Mouse (Mus musculus): ENCODE measurements around the gene Tekt3. TPM values are rescaled to one million over a fixed set of nuclear protein-coding genes. Genes with fewer than 3 reads are reported as not detected.
A peak's percentile ranks its signal among the peaks of the same experiment; 100 is the strongest.

Gene Tekt3
- polyA plus RNA-seq, 1 experiment from 2014 or later, result 0.08 TPM

DNA sequence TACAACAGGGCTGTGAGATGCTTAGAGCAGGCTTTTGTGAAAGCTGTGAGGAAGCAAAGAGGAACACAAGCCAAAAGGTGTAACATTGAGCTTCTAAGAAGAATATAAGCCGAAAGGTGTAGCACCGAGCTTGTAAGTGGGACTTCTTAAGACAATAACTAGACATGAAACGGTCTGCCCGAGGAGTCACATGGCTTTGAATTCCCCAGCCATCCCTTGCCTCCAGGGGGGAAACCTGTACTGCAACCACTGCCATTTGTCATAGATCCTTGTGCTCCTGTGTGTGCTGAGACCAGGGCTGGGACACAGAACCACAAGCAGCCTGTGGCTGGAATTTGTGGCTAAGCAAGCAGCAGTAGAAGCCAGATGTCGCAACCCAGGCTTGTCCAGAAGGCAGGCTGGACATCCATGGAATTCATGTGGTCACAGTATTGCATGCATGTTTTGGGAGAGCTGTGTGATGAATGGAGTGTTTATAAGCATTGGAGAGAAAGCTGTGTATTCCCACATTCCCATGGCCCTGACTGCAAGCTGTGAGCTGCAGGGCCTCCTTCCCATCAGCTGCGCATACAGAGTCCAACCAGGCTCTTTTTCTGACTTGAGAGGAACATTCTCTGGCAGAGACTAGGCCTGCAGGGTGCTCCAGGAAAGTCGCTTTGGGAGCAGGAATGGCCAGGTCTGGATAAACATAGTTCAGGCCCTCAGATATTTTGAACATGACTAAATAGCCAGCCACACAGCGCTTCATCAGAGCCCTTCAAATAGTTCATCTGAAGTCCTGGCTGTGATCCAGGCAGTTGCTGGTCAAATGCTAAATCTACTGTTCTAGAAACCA lies 53.6 kb downstream of the Tekt3 start:
- H3K4me2 ChIP-seq (replicated peaks), result no peak overlapping the region
- no peaks in the 10 kb centered on the region for H3K36me3 ChIP-seq
- H3K4me3 ChIP-seq (replicated peaks), result no peak overlapping the region
- ATAC-seq, result peak; percentile 59; the same call in 1 of the 2 replicates
- no peaks in the 10 kb centered on the region for H3K27me3 ChIP-seq (replicated peaks)
- no peak overlapping the region for H3K9ac ChIP-seq
- 67% methylated on average over 8 of the region's 8 CpGs for WGBS
- peaks cover 3% of the 10 kb centered on the region; the same call in 1 of the 2 replicates for H3K4me1 ChIP-seq (replicated peaks)
- H3K9me3 ChIP-seq, result no peaks in the 10 kb centered on the region
- peak overlapping the region; percentile 73 for H3K27ac ChIP-seq

- no peak for ATAC-seq
- Histone ChIP-seq H3K9ac (no peak overlapping the region), H3K27me3 (replicated peaks) (no peaks in the 10 kb centered on the region), H3K9me3 (no peaks in the 10 kb centered on the region), H3K27ac (no peak overlapping the region), H3K4me2 (replicated peaks) (no peak overlapping the region), H3K36me3 (no peaks in the 10 kb centered on the region), H3K4me3 (replicated peaks) (no peak overlapping the region), H3K4me1 (replicated peaks) (peaks cover 3% of the 10 kb centered on the region; the same call in 1 of the 2 replicates)
- WGBS, result 92% methylated on average over 5 of the region's 5 CpGs
These were observed 55.2 kb downstream of the Tekt3 start for GRCm38 (mm10) chr11:63116652-63117051.

DNA sequence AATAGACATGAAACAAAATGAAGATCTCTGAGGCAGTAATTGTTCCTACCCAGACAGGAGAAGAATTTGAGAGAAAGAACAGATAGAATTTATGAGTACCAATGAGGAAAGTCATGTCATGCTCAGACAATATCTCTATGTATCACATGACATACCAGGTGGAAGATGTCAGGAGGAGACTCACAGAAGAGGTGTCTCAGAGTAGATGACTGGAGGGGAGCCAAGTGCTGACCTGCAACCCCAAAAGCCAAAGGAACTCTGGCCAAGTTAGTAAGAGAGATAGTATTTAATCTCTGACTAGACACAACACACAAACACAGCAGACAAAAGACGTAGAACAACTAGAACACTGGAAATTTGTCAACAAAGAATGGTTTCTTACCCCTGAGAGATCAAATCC lies 55.8 kb downstream of the Tekt3 start:
- H3K4me1 ChIP-seq (replicated peaks), result peaks cover 3% of the 10 kb centered on the region; the same call in 1 of the 2 replicates
- H3K9ac ChIP-seq, result no peak overlapping the region
- H3K9me3 ChIP-seq, result no peaks in the 10 kb centered on the region
- ATAC-seq, result no peak
- no peaks in the 10 kb centered on the region for H3K27me3 ChIP-seq (replicated peaks)
- H3K27ac ChIP-seq, result no peak overlapping the region
- H3K36me3 ChIP-seq, result no peaks in the 10 kb centered on the region
- no peak overlapping the region for H3K4me2 ChIP-seq (replicated peaks)
- H3K4me3 ChIP-seq (replicated peaks), result no peak overlapping the region
- 55% methylated on average over 1 of the region's 1 CpGs for WGBS

GRCm38 (mm10) chr11:63119791-63120190 lies 58.3 kb downstream of the Tekt3 start:
- no peaks in the 10 kb centered on the region for H3K9me3 ChIP-seq
- H3K27ac ChIP-seq, result no peak overlapping the region
- no peak overlapping the region for H3K4me3 ChIP-seq (replicated peaks)
- no peak for ATAC-seq
- H3K9ac ChIP-seq, result no peak overlapping the region
- H3K4me1 ChIP-seq (replicated peaks), result peaks cover 2% of the 10 kb centered on the region; the same call in 1 of the 2 replicates
- H3K27me3 ChIP-seq (replicated peaks), result no peaks in the 10 kb centered on the region
- 76% methylated on average over 7 of the region's 7 CpGs for WGBS
- no peaks in the 10 kb centered on the region for H3K36me3 ChIP-seq
- H3K4me2 ChIP-seq (replicated peaks), result no peak overlapping the region

GRCm38 (mm10) chr11:63122249-63122648 lies 60.8 kb downstream of the Tekt3 start:
- no peak for ATAC-seq
- H3K4me1 ChIP-seq (replicated peaks), result no peaks in the 10 kb centered on the region
- 86% methylated on average over 2 of the region's 2 CpGs for WGBS
- H3K4me3 ChIP-seq (replicated peaks), result no peak overlapping the region
- no peak overlapping the region for H3K4me2 ChIP-seq (replicated peaks)
- no peaks in the 10 kb centered on the region for H3K36me3 ChIP-seq
- no peaks in the 10 kb centered on the region for H3K9me3 ChIP-seq
- H3K27me3 ChIP-seq (replicated peaks), result no peaks in the 10 kb centered on the region
- no peak overlapping the region for H3K9ac ChIP-seq
- no peak overlapping the region for H3K27ac ChIP-seq

DNA sequence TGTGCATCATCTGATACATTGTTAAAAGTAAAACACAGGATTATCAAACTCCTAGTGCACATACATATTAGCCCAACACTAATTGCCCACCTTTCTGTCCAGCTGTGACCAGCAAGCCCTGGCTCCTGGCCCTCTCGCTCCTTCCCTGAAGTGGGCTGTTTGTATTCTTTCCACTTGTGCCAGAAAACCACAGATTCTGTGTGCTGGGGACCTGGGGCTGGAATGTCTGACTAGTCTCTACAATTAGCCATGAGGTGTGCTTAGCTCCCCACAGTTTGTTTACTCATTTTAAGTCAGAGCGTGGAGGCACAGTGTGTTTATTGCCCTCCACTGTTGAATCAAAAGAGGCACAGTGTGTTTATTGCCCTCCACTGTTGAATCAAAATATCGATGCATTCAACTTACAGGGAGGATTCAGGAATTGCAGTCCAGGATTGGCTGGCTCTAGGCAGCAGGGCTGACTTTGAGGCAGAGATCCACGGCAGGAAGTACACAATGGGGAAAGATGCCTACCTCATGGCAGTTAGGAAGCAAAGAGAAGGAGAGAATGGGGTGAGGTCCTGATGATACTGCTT lies 61.4 kb downstream of the Tekt3 start:
- Histone ChIP-seq H3K4me2 (replicated peaks) (no peak overlapping the region), H3K27me3 (replicated peaks) (no peaks in the 10 kb centered on the region), H3K4me1 (replicated peaks) (no peaks in the 10 kb centered on the region), H3K9me3 (no peaks in the 10 kb centered on the region), H3K9ac (no peak overlapping the region), H3K27ac (no peak overlapping the region), H3K36me3 (no peaks in the 10 kb centered on the region), H3K4me3 (replicated peaks) (no peak overlapping the region)
- 43% methylated on average over 4 of the region's 4 CpGs for WGBS
- ATAC-seq, result no peak

- Histone ChIP-seq H3K27me3 (replicated peaks) (no peaks in the 10 kb centered on the region), H3K9ac (no peak overlapping the region), H3K36me3 (no peaks in the 10 kb centered on the region), H3K4me2 (replicated peaks) (no peak overlapping the region), H3K4me1 (replicated peaks) (peaks cover 3% of the 10 kb centered on the region; the same call in 1 of the 2 replicates), H3K4me3 (replicated peaks) (no peak overlapping the region), H3K27ac (no peak overlapping the region), H3K9me3 (no peaks in the 10 kb centered on the region)
- WGBS, result 24% methylated on average over 4 of the region's 4 CpGs
- ATAC-seq, result no peak
These were observed 62.9 kb downstream of the Tekt3 start for GRCm38 (mm10) chr11:63124316-63124715.

DNA sequence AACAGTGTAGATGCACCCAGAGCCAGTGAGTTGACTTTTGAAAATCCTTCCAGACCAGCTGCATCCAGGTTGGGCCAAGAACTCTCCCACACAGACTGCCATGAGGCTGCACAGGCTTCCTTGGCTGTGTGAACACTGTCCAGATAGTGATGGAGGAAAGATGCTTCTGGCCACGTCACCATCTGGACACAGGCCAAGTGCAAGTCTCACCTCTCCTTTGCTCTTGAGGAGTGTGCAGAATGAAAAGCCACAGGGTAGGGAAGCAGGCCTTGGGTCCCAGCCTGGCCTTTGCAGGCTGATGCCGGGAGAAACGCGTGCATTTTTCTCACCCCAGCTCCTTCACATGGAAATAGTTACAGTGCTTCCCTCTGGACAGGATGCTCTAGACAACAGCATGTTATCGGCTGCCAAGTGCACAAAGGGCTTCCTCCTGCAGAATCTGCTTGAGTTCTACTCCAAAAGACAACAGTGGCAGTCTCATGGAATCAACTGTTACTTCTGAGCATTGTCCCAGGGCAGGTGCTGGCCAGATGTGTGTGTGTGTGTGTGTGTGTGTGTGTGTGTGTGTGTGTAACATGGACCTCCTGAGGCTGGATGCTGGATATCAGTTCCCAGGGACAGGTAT lies 64.5 kb downstream of the Tekt3 start:
- peaks cover 18% of the 10 kb centered on the region for H3K4me1 ChIP-seq (replicated peaks)
- H3K9me3 ChIP-seq, result no peaks in the 10 kb centered on the region
- H3K4me3 ChIP-seq (replicated peaks), result no peak overlapping the region
- H3K27ac ChIP-seq, result peak overlapping the region; percentile 41; the same call in 1 of the 2 replicates
- no peak overlapping the region for H3K9ac ChIP-seq
- WGBS, result 47% methylated on average over 5 of the region's 5 CpGs
- peak; percentile 61 for ATAC-seq
- H3K27me3 ChIP-seq (replicated peaks), result 0 out of 2 replicates have a peak, but pooled peaks cover 5% of the 10 kb centered on the region
- H3K36me3 ChIP-seq, result no peaks in the 10 kb centered on the region
- H3K4me2 ChIP-seq (replicated peaks), result no peak overlapping the region

DNA sequence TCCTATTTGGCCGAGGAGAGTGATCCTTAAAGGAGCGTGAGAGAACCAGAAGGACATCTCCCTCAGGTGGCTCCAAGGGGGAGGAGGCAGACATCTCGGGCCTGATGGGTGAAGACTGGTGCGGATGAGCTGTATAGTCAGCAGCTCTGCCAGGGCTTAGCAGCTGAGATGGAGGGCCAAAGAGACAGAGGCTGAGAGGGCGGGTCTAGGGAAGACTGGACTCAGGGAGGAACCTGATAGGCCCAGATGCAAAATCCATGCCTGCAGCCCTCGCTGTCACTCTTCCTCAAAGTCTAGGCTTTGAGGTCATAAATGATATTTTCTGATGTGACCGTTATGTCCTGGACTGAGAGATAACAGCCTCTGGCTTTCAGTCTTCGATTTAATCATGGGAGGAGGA lies 65.5 kb downstream of the Tekt3 start:
- no peak overlapping the region for H3K4me2 ChIP-seq (replicated peaks)
- no peak overlapping the region for H3K9ac ChIP-seq
- H3K27ac ChIP-seq, result no peak overlapping the region
- WGBS, result 81% methylated on average over 8 of the region's 8 CpGs
- H3K27me3 ChIP-seq (replicated peaks), result peaks cover 12% of the 10 kb centered on the region; the same call in 1 of the 2 replicates
- H3K36me3 ChIP-seq, result no peaks in the 10 kb centered on the region
- H3K4me1 ChIP-seq (replicated peaks), result peaks cover 21% of the 10 kb centered on the region
- ATAC-seq, result no peak
- no peaks in the 10 kb centered on the region for H3K9me3 ChIP-seq
- no peak overlapping the region for H3K4me3 ChIP-seq (replicated peaks)

DNA sequence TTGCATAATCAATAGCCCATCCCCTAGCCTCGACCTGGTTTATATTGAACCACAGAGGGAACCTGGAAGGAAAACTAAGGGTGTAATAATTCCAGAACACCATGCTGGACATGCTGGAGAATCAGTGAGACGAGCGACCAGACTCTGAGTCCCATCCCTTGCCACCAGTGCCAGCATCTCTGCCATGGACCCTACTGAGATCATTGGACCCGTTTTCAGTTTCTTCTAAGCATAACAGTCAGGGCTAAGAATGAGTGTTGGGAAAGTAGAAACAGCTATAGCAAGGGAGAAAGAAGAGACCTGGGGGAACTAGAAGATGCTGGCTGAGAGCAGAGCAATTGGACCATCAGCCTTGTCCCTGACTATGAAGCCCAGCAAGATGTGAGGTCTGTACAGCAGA lies 66.1 kb downstream of the Tekt3 start:
- peaks cover 21% of the 10 kb centered on the region for H3K4me1 ChIP-seq (replicated peaks)
- H3K9ac ChIP-seq, result no peak overlapping the region
- no peaks in the 10 kb centered on the region for H3K36me3 ChIP-seq
- H3K27ac ChIP-seq, result no peak overlapping the region
- ATAC-seq, result no peak
- H3K27me3 ChIP-seq (replicated peaks), result peaks cover 18% of the 10 kb centered on the region; the same call in 1 of the 2 replicates
- no peak overlapping the region for H3K4me2 ChIP-seq (replicated peaks)
- H3K4me3 ChIP-seq (replicated peaks), result no peak overlapping the region
- WGBS, result 87% methylated on average over 4 of the region's 4 CpGs
- no peaks in the 10 kb centered on the region for H3K9me3 ChIP-seq

DNA sequence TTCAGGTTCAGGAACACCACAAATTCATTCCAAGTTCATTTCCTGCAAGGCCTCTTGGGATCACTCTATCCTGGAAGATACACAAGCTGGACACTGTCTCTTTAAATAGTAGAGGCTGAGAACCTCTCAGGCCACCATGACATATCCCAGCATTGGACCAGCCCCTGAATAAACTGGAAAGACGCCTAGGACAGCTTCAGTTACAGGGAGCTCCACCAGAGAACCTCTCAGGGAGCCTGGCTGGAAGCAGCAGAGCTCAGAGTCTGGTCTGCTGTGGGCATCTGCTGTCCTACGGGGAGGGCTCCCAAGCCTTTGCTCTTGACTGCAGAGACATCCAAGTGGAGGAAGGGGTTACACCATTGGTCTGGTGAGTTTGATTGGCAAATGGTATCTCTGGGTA lies 67.3 kb downstream of the Tekt3 start, which contains the start of gene Pmp22:
Gene Pmp22, plus strand, starts transcription at position 199 of the 400 bp plus-strand sequence.
- Histone ChIP-seq H3K4me2 (replicated peaks) (peak within 1 kb of the TSS; percentile 37), H3K9me3 (no peaks in the 10 kb centered on the region), H3K27me3 (replicated peaks) (peaks cover 27% of the 10 kb centered on the region; the same call in 1 of the 2 replicates), H3K4me3 (replicated peaks) (no peak within 1 kb of the TSS), H3K36me3 (no peaks in the 10 kb centered on the region), H3K9ac (no peak within 1 kb of the TSS), H3K4me1 (replicated peaks) (peaks cover 21% of the 10 kb centered on the region), H3K27ac (no peak within 1 kb of the TSS)
- no peak for ATAC-seq
- 57% methylated on average over 2 of the region's 2 CpGs for WGBS

GRCm38 (mm10) chr11:63129375-63129774 lies 67.9 kb downstream of the Tekt3 start:
- no peak overlapping the region for H3K9ac ChIP-seq
- no peaks in the 10 kb centered on the region for H3K36me3 ChIP-seq
- no peaks in the 10 kb centered on the region for H3K9me3 ChIP-seq
- no peak overlapping the region for H3K4me3 ChIP-seq (replicated peaks)
- peaks cover 27% of the 10 kb centered on the region; the same call in 1 of the 2 replicates for H3K27me3 ChIP-seq (replicated peaks)
- H3K4me1 ChIP-seq (replicated peaks), result peaks cover 27% of the 10 kb centered on the region
- WGBS, result 34% methylated on average over 9 of the region's 9 CpGs
- H3K27ac ChIP-seq, result no peak overlapping the region
- peak overlapping the region; percentile 37 for H3K4me2 ChIP-seq (replicated peaks)
- ATAC-seq, result no peak

Measured in intestine, embryonic 15.5 days (tissue).